Mouse (Mus musculus): ENCODE results near the gene Nr3c2.

Gene Nr3c2

GRCm38 (mm10) chr8:77170439-77170759 lies 271.2 kb downstream of the Nr3c2 start:
- no peak for DNase-seq (ENCODE audit: low read depth, low spot score)

DNA sequence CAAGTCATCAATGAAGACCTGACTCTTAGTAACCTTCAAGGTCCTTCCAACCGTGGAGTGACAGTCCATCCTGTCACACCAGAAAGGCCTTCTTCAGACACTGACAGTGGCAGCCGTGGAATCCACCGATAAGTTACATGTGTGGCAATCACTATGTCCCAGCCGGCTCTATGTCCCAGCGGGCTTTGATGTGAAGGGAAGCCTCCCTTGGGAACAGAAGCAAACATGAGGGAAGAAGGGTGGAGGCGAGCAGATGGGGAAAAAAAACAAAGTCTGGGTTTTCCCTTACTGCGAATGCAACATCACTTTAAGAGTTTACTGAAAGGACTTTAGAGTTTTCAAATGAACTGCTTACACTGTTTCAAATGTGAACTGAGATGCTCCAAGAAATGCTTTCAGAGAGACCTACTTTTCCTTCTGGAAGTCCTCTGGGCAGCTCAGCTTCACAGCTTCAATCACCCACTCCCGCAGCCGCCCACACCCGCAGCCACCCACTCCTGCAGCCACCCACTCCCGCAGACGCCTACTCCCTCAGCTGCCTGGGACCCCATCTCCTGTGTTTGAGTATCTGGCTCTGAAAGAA lies 273.9 kb downstream of the Nr3c2 start:
- DNase-seq (ENCODE audit: low read depth, low spot score): no peak

DNA sequence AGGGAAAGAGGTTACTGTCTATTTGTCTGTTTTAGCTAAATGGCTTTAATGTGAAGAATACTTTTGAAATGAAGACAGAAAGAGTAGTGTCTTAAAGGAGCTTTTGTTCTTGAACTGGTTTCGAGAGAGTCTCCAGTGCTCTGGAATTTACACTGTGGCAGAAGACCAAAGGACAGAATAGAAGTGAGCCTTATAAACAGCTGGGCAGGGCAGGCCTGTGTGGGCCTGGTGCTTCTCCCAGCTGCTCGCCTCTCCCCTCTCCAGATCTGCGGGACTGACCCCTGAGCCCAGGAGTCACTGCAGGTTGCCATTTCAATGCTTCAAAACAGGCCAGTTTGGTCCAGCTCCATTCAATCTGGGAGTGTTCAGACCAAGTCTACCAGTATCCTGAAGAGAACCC lies 274.5 kb downstream of the Nr3c2 start:
- DNase-seq (ENCODE audit: low read depth, low spot score): no peak

DNA sequence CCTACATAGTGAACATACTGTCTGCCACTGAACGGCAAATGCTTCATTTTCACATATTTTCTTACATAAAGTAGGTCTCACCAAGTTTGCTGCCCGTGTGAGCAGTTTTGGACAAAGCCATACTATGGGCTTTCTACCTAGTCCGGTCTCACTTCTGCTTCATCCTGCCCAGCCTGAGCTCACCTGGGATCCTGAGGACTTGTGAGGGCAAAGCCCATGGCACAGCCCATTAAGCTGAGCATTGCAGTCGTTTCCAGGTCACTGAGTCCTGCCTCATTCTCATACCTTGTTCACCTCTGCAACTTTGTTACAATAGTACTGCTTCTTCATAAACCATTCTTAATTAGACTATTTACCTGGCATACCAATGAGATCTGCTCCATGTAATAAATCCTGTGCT lies 276.2 kb downstream of the Nr3c2 start:
- no peak for DNase-seq (ENCODE audit: low read depth, low spot score)

- no peak for DNase-seq (ENCODE audit: low read depth, low spot score)
These were observed 277.1 kb downstream of the Nr3c2 start for GRCm38 (mm10) chr8:77176343-77176742.

DNA sequence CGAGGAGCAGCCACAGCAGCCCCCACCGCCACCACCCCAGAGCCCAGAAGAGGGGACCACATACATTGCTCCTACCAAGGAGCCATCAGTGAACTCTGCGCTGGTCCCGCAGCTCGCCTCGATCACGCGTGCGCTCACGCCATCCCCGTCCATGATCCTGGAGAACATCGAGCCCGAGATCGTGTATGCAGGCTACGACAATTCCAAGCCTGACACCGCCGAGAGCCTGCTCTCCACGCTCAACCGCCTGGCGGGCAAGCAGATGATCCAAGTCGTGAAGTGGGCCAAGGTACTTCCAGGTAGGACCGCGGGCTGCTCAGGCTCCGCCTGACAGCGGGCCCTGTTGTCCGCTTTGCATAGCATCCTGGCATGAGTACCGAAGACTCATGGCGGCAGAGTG lies 286.6 kb downstream of the Nr3c2 start:
- DNase-seq (ENCODE audit: low read depth, low spot score): no peak

- DNase-seq (ENCODE audit: low read depth, low spot score): no peak
These were observed 287.8 kb downstream of the Nr3c2 start for GRCm38 (mm10) chr8:77186914-77187536.

DNA sequence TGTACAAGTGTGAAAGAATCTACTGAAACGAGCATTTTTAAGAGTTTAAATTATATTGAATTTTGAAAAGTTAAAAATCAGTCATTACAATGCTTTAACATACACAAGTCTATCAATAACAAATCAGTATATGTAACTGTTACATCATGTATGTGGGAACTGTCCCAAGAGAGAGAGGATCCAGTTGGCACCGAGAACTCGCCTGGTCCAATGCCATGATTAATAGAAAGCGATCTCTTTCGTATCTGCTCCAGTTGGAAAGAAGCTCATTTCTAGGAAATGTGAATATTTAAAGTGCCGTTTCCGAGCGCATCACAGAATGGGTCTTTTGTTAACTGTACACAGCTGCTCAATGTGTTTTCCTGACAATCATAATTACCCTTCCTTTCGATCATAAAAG lies 288.5 kb downstream of the Nr3c2 start:
- no peak for DNase-seq (ENCODE audit: low read depth, low spot score)

- no peak for DNase-seq (ENCODE audit: low read depth, low spot score)
These were observed 289.1 kb downstream of the Nr3c2 start for GRCm38 (mm10) chr8:77188298-77188697.

DNA sequence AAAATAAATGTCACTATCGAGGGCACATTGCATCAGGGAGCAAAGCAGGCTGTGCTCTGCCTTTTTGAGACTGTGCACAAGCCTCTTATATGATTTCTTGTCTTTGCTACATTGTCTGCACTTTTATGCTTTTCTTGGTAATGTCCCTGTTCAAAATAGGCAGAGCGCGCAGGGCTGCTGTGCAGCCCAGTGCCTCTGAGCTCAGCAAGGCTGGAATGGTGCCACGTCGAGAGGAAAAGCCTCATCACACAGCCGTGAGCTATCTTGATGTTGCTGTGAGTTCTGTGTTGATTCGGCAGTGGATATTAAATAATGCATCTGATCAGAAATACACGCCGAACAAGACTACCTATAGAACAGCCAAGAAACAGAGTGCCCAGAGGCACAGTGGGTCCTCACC lies 290.1 kb downstream of the Nr3c2 start:
- DNase-seq (ENCODE audit: low read depth, low spot score): no peak

GRCm38 (mm10) chr8:77190393-77190792 lies 291.2 kb downstream of the Nr3c2 start:
- no peak for DNase-seq (ENCODE audit: low read depth, low spot score)

GRCm38 (mm10) chr8:77209297-77209696 lies 310.1 kb downstream of the Nr3c2 start:
- no peak for DNase-seq (ENCODE audit: low read depth, low spot score)

- DNase-seq (ENCODE audit: low read depth, low spot score): no peak
These were observed 314.7 kb downstream of the Nr3c2 start for GRCm38 (mm10) chr8:77213893-77214464.

GRCm38 (mm10) chr8:77214665-77215064 lies 315.4 kb downstream of the Nr3c2 start:
- DNase-seq (ENCODE audit: low read depth, low spot score): no peak

DNA sequence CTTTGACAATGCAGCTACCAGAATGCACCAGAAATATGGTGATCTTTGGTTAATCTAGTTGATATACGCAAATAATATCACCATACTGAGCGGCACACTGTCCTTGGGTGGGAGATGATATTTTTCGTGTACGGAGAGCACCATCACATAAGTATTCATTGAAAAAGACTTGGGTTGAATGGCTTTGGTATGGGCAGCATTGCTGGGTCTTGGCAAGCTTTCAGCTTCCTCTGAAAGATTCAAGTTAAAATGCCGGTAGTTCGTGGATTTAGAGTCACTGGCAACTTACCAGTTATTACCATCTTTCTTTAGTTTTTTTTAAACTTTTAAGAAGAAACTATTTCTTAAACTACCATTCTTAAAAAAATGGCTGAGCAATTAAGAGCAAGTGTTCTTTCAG lies 315.9 kb downstream of the Nr3c2 start:
- no peak for DNase-seq (ENCODE audit: low read depth, low spot score)

GRCm38 (mm10) chr8:77223123-77223522 lies 323.9 kb downstream of the Nr3c2 start:
- no peak for DNase-seq (ENCODE audit: low read depth, low spot score)

DNA sequence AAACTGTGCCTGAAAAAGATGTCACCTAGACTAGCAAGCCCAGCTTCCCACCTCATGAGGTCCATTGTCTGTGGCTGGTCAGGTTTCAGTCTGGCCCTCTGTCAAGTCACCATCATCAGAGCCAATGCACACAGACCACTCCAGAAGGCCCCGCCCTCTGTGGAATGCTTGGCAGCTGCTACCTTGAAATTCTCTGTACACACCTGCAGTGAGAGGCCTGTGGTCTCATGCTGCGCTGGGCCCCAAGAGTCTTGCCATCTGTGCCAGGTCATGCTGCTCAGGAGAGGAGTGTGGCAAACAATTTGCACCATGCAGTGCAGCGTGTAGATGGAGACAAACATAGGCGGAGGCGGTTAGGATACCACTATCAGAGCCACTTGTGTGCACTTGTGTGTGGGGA lies 328.5 kb downstream of the Nr3c2 start:
- no peak for DNase-seq (ENCODE audit: low read depth, low spot score)

DNA sequence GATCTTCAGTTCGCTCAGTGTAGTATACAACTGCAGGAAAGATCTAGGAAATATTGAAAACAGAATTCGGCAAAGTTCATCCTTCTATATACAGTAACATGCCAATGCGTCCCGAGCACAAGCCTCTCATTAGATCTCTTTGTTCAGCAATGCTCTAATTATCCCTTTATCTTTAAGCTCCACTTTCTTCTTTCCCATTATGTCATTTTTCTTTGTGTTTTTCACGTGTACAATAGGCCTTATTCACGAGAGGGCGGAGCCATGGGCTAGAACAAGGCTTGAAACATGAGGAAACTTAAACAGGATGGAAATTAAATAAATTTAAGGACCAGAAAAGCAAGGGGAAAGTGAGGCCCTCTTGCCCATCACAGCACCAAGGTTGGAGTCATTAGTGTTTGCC lies 329.4 kb downstream of the Nr3c2 start:
- DNase-seq (ENCODE audit: low read depth, low spot score): no peak

DNA sequence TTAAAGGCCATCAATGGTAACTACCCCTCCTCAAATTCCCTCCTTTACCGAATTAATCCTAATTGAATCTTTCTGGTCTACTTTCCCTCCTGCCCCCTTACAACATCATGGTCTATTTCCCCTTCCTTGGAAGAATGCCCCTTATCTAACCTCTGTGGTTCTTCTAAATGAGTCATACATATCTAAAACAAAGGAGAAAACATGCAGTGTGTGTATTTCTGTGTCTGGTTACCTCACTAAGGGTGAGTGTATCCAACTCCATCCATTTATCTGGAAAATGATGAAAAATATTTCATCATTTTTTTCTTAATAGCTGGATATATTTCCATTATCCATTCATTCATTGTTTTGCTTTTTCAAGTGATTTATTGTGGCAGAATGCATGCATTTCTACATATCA lies 332.0 kb downstream of the Nr3c2 start:
- DNase-seq (ENCODE audit: low read depth, low spot score): no peak

- no peak for DNase-seq (ENCODE audit: low read depth, low spot score)
These were observed 332.6 kb downstream of the Nr3c2 start for GRCm38 (mm10) chr8:77231834-77232233.

GRCm38 (mm10) chr8:77232411-77232810 lies 333.2 kb downstream of the Nr3c2 start:
- no peak for DNase-seq (ENCODE audit: low read depth, low spot score)

DNA sequence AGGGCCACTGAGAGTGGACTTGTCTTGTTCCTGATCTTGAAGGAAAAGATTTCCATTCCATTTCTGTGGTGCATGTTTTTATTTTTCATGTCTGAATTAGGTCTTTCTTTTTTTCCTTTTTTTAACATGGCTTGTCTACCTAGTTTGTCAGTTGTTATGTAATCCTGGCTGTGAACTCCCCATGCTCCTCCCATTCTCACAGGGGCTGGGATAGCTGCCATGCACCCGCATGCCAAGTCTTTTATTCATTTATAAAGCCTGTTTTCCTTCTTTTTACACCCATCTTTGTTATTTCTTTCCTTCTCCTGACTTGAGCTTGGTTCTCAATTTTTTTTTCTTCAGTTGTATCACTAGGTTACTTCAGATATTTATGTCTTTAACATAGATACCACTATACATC lies 337.5 kb downstream of the Nr3c2 start:
- no peak for DNase-seq (ENCODE audit: low read depth, low spot score)

DNA sequence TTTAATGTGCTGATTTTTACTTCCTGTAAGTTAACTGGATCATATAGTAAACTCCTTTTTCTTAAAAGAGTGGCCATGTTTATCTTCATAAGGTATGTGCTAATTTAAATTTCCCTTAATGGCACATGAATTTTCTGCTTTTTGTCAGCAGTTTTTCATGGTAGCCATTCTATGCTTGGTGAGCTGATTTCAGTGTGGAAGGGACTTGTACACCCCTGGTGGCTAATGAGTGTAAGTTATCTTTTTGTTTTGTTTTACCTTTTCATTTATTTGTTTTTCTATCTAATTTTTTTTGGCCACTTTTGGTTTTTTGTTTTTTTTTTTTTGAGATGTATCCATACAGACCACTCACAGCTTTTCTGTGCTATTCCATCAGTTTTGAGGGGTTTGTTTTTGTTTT lies 340.2 kb downstream of the Nr3c2 start:
- no peak for DNase-seq (ENCODE audit: low read depth, low spot score)

DNA sequence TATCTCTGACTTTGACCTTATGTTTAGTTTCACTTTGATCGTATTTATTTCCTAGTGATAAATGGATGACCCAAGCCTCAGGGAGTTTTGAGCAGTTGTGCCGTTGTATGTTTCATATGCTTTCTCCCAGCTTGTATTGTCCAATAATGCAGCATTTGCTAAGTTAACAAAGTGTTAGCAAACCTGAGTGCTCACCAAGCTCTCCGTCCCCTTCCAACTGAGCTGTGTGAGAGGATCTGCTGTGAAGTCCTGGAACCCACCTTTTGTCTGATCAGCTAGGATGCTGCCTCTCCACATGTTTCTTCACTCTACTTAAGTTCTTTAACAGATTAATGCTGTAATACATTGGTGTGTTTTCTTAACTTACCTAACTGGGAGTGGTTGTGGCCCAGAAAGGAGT lies 342.1 kb downstream of the Nr3c2 start:
- no peak for DNase-seq (ENCODE audit: low read depth, low spot score)

Measured in c-Kit-negative CD71-positive TER-119-positive erythroid progenitor cells, embryonic 14.5 days (primary cell).